Mouse (Mus musculus): ENCODE results near the gene Mrpl4.
A peak's percentile ranks its signal among the peaks of the same experiment; 100 is the strongest.

Mrpl4 gene

DNA sequence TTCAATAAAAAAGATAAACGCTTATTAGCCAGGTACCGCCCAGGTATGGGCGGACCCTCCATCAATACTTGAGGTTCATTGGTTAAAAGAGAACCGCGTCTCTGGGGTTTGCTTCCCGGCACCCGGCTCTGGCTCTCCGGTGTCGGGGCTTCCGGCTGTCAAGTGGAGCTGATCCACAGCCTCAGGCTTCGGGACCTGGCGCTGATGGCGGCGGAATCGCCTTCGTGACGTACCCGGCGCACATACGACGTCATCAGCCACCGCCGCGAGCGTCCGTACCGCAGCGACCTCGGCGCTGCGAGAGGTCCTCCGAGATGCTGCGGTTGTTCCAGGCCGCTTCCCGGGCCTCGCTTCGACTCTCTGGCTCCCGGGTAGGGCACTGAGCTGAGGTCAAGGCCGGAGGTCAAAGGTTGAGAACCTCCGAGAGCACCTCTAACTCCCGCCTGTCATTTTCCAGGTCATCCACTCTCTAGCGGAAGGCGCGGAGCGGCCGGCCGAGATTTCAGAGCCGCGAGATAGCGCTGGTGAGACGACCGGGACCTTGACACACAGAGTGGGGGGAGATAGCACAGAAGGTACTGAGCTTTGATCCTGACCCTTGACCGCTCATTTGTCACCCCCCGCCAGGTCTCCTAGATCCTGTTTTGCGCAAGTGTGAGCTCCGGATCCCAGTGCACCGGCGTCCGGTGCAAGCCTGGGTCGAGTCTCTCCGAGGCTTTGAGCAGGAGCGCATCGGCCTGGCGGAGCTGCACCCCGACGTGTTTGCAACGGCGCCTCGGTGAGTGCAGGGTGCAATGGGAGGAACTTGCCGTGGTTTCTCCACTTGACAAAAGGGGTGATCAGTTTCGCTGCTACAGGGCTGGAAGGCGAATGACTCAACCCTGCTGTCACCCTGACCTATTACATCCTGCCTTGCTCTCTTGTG, at the start of gene Mrpl4:
Mrpl4 (plus strand) TSS at position 112 of the 925 bp plus-strand sequence.
- peak; percentile 84 for DNase-seq

GRCm38 (mm10) chr9:20956989-20957388, 45.5 kb upstream of the Mrpl4 start:
- no peak for DNase-seq

DNA sequence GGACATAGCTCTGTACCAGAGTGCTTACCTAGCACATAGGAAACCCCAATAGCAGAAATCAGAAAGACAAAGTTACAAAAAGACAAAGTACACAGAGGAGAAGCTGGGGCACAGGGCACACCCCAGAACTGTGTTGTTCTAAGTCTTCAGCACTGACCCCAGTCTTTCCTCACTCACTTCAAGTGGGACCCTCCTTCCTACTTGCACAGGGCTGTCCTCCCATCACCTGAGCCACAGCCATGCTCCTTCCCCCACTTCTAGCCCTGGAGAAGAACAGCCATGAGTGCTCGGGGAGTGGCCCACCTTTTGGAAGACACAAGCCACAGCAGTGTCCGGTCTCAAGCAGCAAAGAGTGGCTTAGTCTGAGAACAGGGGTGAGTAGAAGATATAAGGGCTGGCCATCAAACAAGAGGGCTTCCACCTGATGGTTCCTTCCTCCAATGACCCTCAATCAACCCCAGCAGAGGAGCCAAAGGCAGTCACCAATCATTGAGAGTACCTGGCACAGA, 43.1 kb upstream of the Mrpl4 start, which contains the start of gene Dnmt1:
Dnmt1 (minus strand) TSS at position 459 of the 509 bp plus-strand sequence.
- no peak for DNase-seq

GRCm38 (mm10) chr9:20961557-20961956, 41.0 kb upstream of the Mrpl4 start:
- DNase-seq, result no peak

DNA sequence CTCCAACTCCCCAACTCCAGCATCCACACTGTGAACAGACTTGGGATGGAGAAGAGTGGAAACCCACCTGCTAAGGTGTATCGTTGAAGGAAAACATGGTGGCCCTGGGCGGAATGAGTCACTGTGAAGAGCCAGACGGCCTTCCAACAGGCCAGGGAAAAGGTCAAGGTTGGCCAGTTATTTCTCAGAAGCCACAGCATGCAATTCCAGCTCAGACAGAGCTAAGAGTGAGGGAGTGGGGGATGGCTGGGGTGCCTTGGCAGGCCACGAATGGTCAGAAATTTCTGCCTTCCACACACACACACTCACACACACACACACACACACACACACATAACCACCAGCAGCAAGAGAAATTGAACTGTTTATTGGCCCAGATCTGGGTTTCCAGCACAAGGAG, 36.9 kb upstream of the Mrpl4 start:
- no peak for DNase-seq

DNA sequence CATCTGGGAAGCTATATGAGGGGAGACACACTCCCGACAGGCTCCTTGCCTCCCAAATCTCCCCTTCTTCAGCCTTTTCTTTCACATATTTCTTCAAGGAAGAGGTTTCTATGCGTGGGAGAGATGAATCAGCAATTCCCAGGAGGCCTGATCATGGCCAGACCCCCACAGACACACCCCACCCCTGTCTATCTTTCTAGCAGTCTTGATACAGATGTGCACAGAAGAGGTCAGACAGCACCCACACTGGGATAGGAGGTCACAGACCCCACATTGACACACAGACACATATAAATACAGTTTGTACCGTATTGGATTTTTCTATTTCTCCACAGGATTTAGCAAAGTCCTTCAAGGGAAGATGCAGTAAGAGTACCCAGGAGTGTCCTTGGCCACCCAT, 36.5 kb upstream of the Mrpl4 start:
- DNase-seq, result no peak

DNA sequence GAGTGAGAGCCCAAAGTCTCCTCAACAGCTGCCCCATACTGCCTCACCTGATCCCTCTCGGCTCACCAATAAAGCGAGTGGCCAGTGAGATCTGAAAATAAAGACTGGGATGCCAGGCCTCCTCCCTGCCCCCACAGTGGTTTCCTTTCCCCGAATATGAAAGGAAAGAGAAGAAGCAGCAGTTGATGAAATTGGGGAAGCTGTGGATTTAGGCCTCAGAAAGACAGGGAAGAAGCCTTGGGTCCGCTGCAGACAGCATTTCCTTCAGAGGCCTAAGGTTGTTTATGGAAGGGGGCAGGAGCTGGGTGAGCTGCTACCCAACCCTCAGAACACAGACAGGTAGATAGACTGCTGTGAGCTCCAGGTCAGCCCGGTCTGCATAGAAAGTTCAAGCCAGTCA, 35.8 kb upstream of the Mrpl4 start:
- DNase-seq, result no peak

DNA sequence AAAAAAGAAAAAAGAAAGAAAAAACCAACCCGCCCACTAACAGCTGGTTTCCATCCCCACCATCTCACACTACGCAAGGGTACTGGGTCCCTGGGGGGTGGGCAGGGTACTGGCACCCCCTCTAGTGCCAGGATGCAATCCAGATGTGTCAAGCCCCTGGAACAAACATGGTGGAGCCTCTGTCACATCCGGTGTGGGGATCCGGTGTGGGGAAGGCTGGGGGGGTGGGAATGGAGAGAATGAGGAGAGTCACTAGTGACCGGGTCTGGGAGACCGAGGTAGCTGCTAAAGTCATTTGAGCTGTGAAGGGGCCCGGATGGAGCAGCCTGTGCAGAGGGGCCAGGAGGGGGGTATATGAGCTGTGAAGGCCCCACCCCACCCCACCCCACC, 30.8 kb upstream of the Mrpl4 start:
- no peak for DNase-seq

GRCm38 (mm10) chr9:20972141-20972992, 30.2 kb upstream of the Mrpl4 start:
- peak; percentile 31 for DNase-seq

DNA sequence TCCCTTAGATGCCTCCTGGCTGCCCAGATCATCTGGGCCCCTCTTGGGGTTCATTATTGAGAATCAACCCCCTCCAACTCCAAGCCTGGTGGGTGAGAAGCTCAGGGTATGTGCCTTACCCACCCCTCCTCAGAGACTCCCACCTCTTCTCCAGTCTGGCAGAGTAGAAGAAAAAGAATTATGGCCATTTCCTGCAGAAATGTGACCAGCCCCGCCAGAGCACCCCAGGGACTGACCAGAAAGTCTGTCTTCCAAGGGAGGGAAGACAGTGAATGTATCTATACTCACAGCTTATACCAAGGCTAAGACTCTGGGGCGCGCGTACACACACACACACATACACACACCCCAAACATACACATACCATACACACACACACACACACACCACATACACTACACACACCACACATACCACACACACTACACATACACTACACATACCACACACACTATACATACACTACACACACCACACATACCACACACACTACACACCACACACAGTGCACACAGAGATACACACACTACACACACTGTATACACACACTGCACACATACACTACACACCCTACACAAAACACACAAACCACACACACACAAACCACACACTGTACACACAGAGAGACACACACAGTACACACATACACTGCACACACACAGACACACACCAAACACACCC, 29.4 kb upstream of the Mrpl4 start:
- no peak for DNase-seq

DNA sequence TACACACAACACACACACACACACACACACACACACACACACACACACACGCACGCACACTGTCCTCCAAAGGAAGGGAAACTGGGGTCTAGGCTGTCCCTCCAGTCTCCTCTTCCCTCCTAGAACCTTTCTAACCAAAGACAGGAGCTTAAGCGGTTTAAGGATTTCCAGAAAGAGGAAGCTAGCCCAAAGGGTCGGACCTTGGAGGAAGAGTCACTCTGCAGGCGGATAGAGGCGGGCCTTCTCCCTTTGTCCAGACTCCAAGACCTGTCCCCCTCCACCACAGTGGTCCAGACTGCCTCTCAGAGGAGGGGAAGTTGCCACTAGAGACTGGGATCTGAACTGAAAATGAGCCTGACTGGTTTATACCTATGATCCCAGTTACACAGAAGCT, 28.9 kb upstream of the Mrpl4 start:
- no peak for DNase-seq

- no peak for DNase-seq
Observed at GRCm38 (mm10) chr9:20975431-20976215, 26.9 kb upstream of the Mrpl4 start.

GRCm38 (mm10) chr9:20976216-20976960, 26.1 kb upstream of the Mrpl4 start, which contains the start of gene S1pr2:
TSS of gene S1pr2 (minus strand) at chr9:20976781.
- DNase-seq, result no peak

- peak; percentile 15 for DNase-seq
Observed at GRCm38 (mm10) chr9:20976961-20977689, 25.4 kb upstream of the Mrpl4 start.

DNA sequence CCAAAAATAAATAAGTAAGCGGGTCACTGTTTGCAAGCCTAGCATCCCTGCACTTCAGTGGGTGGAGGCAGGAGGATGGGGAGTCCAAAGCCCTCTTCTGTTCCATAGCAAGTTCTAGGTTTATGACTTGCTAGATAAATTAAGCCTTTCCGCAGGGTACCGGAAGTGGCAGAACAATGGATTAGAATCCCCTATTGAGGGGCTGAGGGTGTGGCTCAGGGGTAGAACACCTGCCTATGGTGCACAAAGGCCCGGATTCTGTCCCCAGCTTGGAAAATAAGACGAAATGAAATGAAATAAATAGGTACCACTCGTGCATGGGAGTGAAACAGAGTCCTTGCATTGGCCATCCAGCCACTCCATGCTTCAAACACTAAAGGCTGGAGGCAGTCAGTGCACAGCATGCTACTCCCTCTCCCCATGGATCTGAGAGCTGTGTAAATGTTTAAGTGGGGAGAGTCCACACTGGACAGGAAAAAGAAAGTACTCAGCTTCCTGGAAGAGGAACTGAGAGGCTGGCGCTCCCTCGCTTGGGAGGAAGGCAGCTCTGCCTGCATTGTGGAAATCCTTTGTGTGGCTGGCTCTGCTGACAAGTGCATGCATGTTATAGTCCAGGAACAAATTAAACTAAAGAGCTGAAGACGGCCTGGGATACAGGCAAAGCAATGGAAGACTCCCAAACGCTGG, 24.0 kb upstream of the Mrpl4 start:
- no peak for DNase-seq

- DNase-seq, result no peak
Observed at GRCm38 (mm10) chr9:20979181-20979580, 23.4 kb upstream of the Mrpl4 start.

DNA sequence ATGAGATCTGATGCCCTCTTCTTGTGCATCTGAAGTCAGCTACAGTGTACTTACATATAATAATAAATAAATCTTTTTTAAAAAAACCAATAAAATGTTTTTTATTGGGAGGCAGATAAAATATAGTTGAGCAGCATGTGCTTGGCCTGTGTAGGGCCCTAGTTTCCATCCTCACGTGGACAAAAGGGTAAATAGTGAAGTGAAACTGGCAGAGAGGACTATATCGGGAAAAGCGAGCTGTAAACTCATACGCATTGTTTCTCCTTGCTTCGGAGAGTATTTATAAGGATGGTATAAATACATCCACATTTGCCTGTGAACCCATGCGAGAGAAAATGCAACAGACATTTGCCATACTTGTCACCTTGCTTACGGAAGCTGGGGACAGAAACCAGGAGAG, 22.8 kb upstream of the Mrpl4 start:
- no peak for DNase-seq

DNA sequence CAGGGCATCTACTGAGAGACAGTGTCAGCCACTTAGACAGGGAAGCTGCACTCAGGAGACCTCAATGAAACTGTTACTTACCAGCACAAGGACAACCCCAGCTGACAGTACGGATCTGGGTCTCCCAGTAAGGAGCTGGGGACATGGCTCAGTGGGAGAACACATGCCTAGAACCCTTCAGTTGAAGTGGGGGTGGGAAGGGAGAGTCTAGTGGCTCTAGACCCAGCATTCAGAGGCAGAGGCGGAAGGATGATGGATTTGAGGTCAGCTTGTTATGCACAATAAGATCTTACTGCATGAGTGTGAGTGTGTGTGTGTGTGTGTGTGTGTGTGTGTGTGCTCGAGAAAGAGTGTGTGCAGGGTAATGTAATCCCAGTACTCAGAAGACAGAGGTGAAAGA, 20.4 kb upstream of the Mrpl4 start:
- DNase-seq, result no peak

- no peak for DNase-seq
Observed at GRCm38 (mm10) chr9:20983169-20983568, 19.4 kb upstream of the Mrpl4 start.
